Mouse (Mus musculus) embryonic facial prominence, embryonic 15.5 days (tissue): ENCODE results near the gene Ppp2r5e. TPM values are rescaled to one million over a fixed set of nuclear protein-coding genes. Genes with fewer than 3 reads are reported as not detected.
"Not testable (repeated sequence)": the region's sequence is repeated elsewhere in the genome, so short reads cannot be mapped to it uniquely, and the experiment has no call there.

ENCODE experiments used
- ATAC-seq: fragments of 200-750 bp; cut with Nextera tagmentation; 2 replicates; pipeline ENCODE4 v1.8.0; 2017; ENCODE audit warnings: low read depth, moderate TSS enrichment; ENCODE audit not compliant: insufficient number of reproducible peaks, low FRiP score, low TSS enrichment
- H3K27ac ChIP-seq: fragments of 300-500 bp; sonication (generic); replicated peaks from 2 replicates; pipeline ENCODE4 v1.5.1; 2015; ENCODE audit warnings: mild to moderate bottlenecking, inconsistent platforms
- H3K27me3 ChIP-seq: fragments of 300-500 bp; sonication (generic); 2 replicates; pipeline ENCODE4 v1.6.1; 2015; ENCODE audit warnings: inconsistent platforms
- H3K36me3 ChIP-seq: fragments of 300-500 bp; sonication (generic); 2 replicates; pipeline ENCODE4 v1.6.1; 2015; ENCODE audit warnings: mild to moderate bottlenecking, inconsistent platforms
- H3K4me1 ChIP-seq: fragments of 300-500 bp; sonication (generic); 2 replicates; pipeline ENCODE4 v1.6.1; 2015; ENCODE audit warnings: inconsistent platforms
- H3K4me2 ChIP-seq: fragments of 300-500 bp; sonication (generic); replicated peaks from 2 replicates; pipeline ENCODE4 v1.6.1; 2015; ENCODE audit warnings: mild to moderate bottlenecking, inconsistent platforms
- H3K4me3 ChIP-seq: fragments of 300-500 bp; sonication (generic); replicated peaks from 2 replicates; pipeline ENCODE4 v1.5.1; 2015; ENCODE audit warnings: mild to moderate bottlenecking, inconsistent platforms
- H3K9ac ChIP-seq: fragments of 300-500 bp; sonication (generic); 2 replicates; pipeline ENCODE4 v1.6.1; 2015; ENCODE audit warnings: inconsistent platforms
- H3K9me3 ChIP-seq: fragments of 300-500 bp; sonication (generic); replicated peaks from 2 replicates; pipeline ENCODE4 v1.6.1; 2016; ENCODE audit warnings: inconsistent platforms
- WGBS: fragments of 180-500 bp; shearing (Covaris S2); methylation state at CpG from one replicate; pipeline ENCODE4 v1.1.7; 2015; 5-methylcytosine and 5-hydroxymethylcytosine counted together
- polyA plus RNA-seq: library from polyadenylated mRNA; unstranded; fragments of >200 nt; fragmentation: Nextera tagmentation; extraction: Ambion mirVana; gene quantifications from 2 replicates; pipeline ENCODE4 v1.2.1, GENCODE M21; 2015

The Ppp2r5e gene
- polyA plus RNA-seq, 1 experiment from 2014 or later: 12.4 TPM

DNA sequence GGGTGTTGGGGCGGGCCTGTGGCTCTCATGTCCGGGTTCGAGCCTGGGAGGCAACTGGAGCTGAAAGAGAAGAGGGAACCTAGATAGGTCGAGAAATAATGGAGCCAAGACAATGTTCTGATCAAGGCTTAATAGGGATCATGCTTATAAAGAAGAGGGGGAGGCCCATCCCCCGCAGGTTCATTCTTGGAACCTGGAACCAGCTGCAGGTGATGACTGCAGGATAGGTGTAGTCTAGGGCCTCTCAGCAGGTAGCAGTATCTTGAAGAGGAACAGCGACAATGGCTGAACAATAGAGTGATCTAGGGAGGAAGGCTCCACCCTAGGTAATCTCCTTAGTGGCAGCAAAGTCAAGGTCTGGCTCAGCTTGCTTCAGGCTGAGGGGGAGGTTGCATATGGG lies 163.6 kb downstream of the Ppp2r5e start:
- not testable (repeated sequence) for H3K4me1 ChIP-seq, H3K9ac ChIP-seq, H3K36me3 ChIP-seq, H3K4me3 ChIP-seq, H3K4me2 ChIP-seq, H3K27ac ChIP-seq, H3K27me3 ChIP-seq, H3K9me3 ChIP-seq, ATAC-seq
- 79% methylated on average over 6 of the region's 6 CpGs for WGBS

DNA sequence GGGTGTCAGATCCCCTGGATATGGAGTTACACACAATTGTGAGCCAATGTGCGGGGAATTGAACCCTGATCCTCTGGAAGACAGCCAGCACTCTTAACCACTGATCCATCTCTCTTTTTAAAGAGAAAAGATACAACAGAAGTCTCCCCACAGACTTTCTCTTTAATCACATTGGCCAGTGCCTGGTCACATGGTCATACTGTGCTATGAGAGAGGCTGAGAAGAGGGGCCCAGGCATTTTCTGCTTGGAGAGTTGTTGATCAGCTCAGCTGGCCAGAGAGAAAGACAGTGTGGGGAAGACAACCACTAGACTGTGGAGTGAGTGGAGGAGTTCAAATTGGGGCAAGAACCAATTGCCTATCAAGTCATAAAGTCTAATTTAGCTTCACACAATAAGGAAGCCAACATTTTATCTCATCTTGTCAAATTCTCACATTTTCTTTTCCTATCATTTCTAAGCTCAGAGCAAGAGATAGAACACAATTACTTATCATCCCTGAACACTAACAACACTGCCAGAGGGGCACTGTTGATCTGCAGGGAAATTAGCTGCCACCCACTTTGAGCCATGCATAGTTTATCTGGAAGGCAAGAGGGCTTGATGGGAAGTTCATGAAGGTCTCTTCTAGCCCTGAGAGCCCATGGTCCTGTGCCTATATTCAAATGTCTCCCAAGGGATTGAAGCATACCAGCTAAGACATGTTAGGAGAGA lies 166.2 kb downstream of the Ppp2r5e start:
- no peak overlapping the region for H3K9ac ChIP-seq
- no peak overlapping the region for H3K27ac ChIP-seq
- H3K4me3 ChIP-seq: no peak overlapping the region
- WGBS: 68% methylated on average over 1 of the region's 1 CpGs
- H3K4me1 ChIP-seq: no peaks in the 10 kb centered on the region
- no peak for ATAC-seq
- H3K36me3 ChIP-seq: no peaks in the 10 kb centered on the region
- H3K4me2 ChIP-seq: no peak overlapping the region
- H3K9me3 ChIP-seq: no peaks in the 10 kb centered on the region
- no peaks in the 10 kb centered on the region for H3K27me3 ChIP-seq

DNA sequence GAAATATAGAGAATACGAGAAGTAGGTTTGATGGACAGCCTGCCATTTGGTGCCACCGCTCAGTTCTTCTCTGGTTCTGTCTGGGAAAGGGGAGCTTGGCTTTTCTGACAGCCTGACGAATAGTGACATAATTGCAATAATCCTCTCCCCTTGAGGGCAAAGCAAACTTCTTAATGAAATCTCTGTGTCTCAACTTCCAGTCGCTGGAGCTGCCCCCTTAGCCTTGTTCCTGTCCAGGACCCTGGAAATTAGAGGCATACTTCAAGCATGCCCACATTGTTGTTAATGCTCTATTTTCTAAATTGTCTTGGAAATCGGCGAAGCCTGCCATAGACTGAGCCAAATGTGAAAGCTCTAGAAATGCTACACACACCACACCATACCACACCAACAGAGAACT lies 167.3 kb downstream of the Ppp2r5e start:
- Histone ChIP-seq H3K9ac (no peak overlapping the region), H3K36me3 (no peaks in the 10 kb centered on the region), H3K27ac (no peak overlapping the region), H3K9me3 (no peaks in the 10 kb centered on the region), H3K27me3 (no peaks in the 10 kb centered on the region), H3K4me3 (no peak overlapping the region), H3K4me2 (no peak overlapping the region), H3K4me1 (no peaks in the 10 kb centered on the region)
- WGBS: 57% methylated on average over 6 of the region's 6 CpGs
- no peak for ATAC-seq

DNA sequence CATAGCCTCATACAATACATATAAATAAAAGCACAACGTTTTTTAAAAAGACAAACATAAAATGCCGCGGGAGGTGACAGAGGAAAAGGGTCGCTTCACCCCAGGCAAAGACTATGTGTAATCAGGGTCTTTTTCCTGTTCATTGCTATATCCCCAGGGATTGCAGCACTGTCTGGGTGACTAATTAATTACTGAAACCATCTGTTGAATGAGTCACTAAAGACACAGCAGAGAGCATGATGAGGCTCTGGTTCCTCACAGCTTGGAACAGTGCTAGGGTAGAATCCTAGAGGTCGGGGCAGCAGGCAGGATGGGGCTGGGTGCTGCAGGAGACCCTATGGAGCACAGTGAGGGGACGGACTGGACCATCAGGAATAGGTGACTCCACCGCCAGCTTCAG lies 170.2 kb downstream of the Ppp2r5e start:
- Histone ChIP-seq H3K4me2 (no peak overlapping the region), H3K36me3 (no peaks in the 10 kb centered on the region), H3K9ac (no peak overlapping the region), H3K9me3 (no peaks in the 10 kb centered on the region), H3K4me3 (no peak overlapping the region), H3K27ac (no peak overlapping the region), H3K4me1 (no peaks in the 10 kb centered on the region), H3K27me3 (no peaks in the 10 kb centered on the region)
- WGBS: 77% methylated on average over 7 of the region's 7 CpGs
- no peak for ATAC-seq

DNA sequence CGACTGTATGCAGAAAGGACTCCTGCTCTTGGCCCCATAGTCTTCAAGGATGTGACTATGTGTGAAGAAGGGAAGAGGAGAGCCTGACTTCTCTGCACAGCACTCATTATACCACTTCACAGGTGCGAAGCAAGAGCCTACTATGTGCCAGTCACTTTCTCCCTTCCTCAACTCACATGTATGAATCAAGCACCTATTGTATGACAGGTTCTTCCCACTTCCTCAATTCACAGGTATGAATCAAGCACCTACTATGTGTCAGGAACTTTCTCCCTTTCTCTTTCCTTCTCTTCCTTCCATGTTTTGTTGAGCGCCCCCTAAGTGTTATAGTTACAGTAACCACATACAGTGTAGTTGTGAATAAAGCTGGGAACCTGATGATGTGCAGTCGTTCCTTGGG lies 171.2 kb downstream of the Ppp2r5e start:
- no peak overlapping the region for H3K4me2 ChIP-seq
- H3K27me3 ChIP-seq: no peaks in the 10 kb centered on the region
- 82% methylated on average over 4 of the region's 4 CpGs for WGBS
- no peak overlapping the region for H3K4me3 ChIP-seq
- no peaks in the 10 kb centered on the region for H3K4me1 ChIP-seq
- ATAC-seq: no peak
- H3K27ac ChIP-seq: no peak overlapping the region
- H3K9ac ChIP-seq: no peak overlapping the region
- no peaks in the 10 kb centered on the region for H3K36me3 ChIP-seq
- H3K9me3 ChIP-seq: no peaks in the 10 kb centered on the region

DNA sequence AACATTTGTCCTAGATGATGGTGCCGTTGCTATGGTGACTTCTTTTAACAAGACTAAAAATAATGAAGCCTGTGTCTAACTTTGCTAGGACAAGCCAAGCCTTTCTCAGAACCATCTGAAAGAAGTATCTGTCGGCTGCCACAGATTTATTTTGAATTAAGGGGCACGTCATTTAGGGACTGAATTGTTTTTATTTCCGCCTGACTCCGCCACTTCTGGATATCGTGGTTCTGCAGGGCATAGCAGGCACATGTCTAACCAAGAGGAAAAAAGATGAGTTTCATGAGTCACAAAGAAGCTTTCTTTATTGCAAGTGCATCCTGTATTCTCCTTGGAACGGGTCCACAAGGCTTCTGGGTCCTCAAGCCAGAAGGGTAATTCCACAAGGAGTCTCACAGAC lies 171.7 kb downstream of the Ppp2r5e start:
- no peak overlapping the region for H3K9ac ChIP-seq
- H3K27me3 ChIP-seq: no peaks in the 10 kb centered on the region
- no peak overlapping the region for H3K27ac ChIP-seq
- H3K4me3 ChIP-seq: no peak overlapping the region
- H3K4me1 ChIP-seq: no peaks in the 10 kb centered on the region
- no peak overlapping the region for H3K4me2 ChIP-seq
- 52% methylated on average over 7 of the region's 7 CpGs for WGBS
- ATAC-seq: no peak
- H3K9me3 ChIP-seq: no peaks in the 10 kb centered on the region
- no peaks in the 10 kb centered on the region for H3K36me3 ChIP-seq

DNA sequence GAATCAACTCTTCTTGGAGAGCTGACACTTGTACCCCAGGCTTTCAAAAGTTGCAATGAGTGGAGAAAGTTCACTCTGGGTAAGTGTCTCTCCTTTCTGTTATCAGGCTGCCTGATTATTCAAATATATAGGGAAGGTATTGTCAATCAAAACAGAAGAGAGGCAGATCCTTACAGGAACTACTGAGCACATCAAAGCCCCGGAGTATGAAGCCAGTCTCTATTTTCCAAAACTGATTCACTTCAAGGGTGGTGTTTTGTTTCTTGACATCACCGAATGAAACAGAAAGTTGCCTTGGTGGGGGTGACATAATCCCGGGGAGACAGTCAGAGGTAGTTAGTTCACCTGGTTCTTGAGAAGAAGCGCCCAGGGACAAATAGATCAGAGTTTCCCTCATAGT lies 179.4 kb downstream of the Ppp2r5e start, which contains the start of gene Gphb5:
Gphb5 (minus strand) TSS at position 101 of the 400 bp plus-strand sequence.
- H3K4me3 ChIP-seq: no peak within 1 kb of the TSS
- H3K9ac ChIP-seq: no peak within 1 kb of the TSS
- no peak within 1 kb of the TSS for H3K27ac ChIP-seq
- no peaks in the 10 kb centered on the region for H3K36me3 ChIP-seq
- H3K4me1 ChIP-seq: no peaks in the 10 kb centered on the region
- no peaks in the 10 kb centered on the region for H3K27me3 ChIP-seq
- H3K9me3 ChIP-seq: no peaks in the 10 kb centered on the region
- ATAC-seq: no peak
- WGBS: 80% methylated on average over 4 of the region's 4 CpGs
- H3K4me2 ChIP-seq: no peak within 1 kb of the TSS

DNA sequence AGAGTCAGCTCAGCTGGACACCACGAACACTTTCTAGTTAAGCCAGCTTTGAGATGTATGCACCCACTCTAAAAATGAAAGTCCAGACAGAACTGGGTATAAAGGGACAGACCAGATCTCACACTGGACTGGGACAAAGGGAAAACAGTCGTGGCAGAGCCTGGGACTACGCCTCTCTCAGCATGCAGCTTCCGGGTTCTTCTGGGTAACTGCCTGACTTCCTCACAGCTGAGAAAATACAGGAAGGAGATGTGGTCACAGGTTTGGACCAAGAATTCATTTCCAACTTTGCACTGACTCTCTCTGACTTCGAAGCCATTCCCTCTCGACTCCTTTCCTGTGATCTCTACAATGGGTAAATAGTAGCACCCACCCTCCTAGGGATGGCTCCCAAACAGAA lies 181.1 kb downstream of the Ppp2r5e start:
- Histone ChIP-seq H3K9me3 (no peaks in the 10 kb centered on the region), H3K4me2 (no peak overlapping the region), H3K9ac (no peak overlapping the region), H3K27ac (no peak overlapping the region), H3K27me3 (no peaks in the 10 kb centered on the region), H3K4me1 (no peaks in the 10 kb centered on the region), H3K36me3 (no peaks in the 10 kb centered on the region), H3K4me3 (no peak overlapping the region)
- 69% methylated on average over 6 of the region's 6 CpGs for WGBS
- no peak for ATAC-seq

DNA sequence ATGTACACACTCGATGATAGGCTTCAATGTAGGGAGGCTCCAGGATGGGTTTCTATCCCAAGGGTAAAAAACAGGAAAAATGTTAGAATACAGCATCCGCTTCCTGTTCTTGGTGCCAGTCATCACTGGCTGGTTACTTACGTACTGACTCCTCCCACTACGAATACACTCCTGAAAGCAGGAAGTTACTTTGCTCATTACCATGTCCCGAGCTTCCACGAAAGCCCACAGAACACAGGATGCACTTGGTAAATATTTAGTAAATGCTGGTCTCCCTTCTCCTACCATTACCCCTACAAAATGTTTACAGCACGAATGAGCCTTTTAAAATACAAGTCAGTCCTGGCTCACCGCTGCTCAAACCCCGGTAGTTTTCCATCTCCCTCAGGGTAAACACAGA lies 183.1 kb downstream of the Ppp2r5e start:
- Histone ChIP-seq H3K9ac (no peak overlapping the region), H3K36me3 (no peaks in the 10 kb centered on the region), H3K27me3 (no peaks in the 10 kb centered on the region), H3K4me1 (no peaks in the 10 kb centered on the region), H3K4me3 (no peak overlapping the region), H3K9me3 (no peaks in the 10 kb centered on the region), H3K27ac (no peak overlapping the region), H3K4me2 (no peak overlapping the region)
- no peak for ATAC-seq
- WGBS: 63% methylated on average over 9 of the region's 9 CpGs

Other genes with a start within 250 kb of the Ppp2r5e start
- gene Gphb5, start 179.5 kb downstream of the Ppp2r5e start, polyA plus RNA-seq: not detected in 2 replicates
- 11.6 and 13.4 TPM in 2 replicates for gene Wdr89, start 73.3 kb upstream of the Ppp2r5e start, polyA plus RNA-seq
- 29.0 and 30.4 TPM in 2 replicates for gene Sgpp1, start 139.5 kb upstream of the Ppp2r5e start, polyA plus RNA-seq
- gene Syne2, start 221.9 kb upstream of the Ppp2r5e start, polyA plus RNA-seq: 40.8 and 45.2 TPM in 2 replicates